Mouse (Mus musculus) olfactory bulb, adult 2 months (tissue): ENCODE data around the gene Col23a1. TPM values are rescaled to one million over a fixed set of nuclear protein-coding genes. Genes with fewer than 3 reads are reported as not detected.

Source experiments
- H3K27ac ChIP-seq: fragments of 200-500 bp; 2 replicates; pipeline ENCODE4 v1.5.1; 2012; ENCODE audit warnings: low read depth, low read length; ENCODE audit not compliant: insufficient read depth
- H3K4me1 ChIP-seq: fragments of 200-500 bp; 2 replicates; pipeline ENCODE4 v1.6.1; 2012; ENCODE audit warnings: low read length; ENCODE audit not compliant: control insufficient read depth, insufficient read depth
- H3K4me3 ChIP-seq: fragments of 200-500 bp; 2 replicates; pipeline ENCODE4 v1.5.1; 2012; ENCODE audit warnings: mild to moderate bottlenecking, low read depth, low read length, moderate library complexity; ENCODE audit not compliant: insufficient read depth
- CTCF ChIP-seq: fragments of 200-500 bp; IDR thresholded peaks from 2 replicates; pipeline ENCODE4 v1.5.1; 2012; ENCODE audit warnings: low read depth, mild to moderate bottlenecking, low read length, moderate library complexity; ENCODE audit not compliant: insufficient read depth
- POLR2A ChIP-seq: fragments of 200-500 bp; IDR thresholded peaks from 2 replicates; pipeline ENCODE4 v1.6.1; 2012; ENCODE audit warnings: mild to moderate bottlenecking, low read depth, low read length, moderate library complexity; ENCODE audit not compliant: insufficient read depth
- WGBS: fragments of 180-500 bp; shearing (Covaris S2); methylation state at CpG from one replicate; pipeline ENCODE4 v1.1.7; 2018; 5-methylcytosine and 5-hydroxymethylcytosine counted together
- polyA plus RNA-seq: library from polyadenylated mRNA; stranded (reverse); fragments of >200 nt; gene quantifications from 2 replicates; pipeline ENCODE4 v1.2.4, GENCODE M21; 2012; ENCODE audit warnings: low replicate concordance; ENCODE audit not compliant: missing spikeins, insufficient read depth, insufficient read length

Col23a1 gene
- polyA plus RNA-seq, 1 experiment = not detected

GRCm38 (mm10) chr11:51394301-51394865 is 104.7 kb downstream of the Col23a1 start:
- Histone ChIP-seq H3K4me1 (peaks cover 6% of the 10 kb centered on the region; the same call in 1 of the 2 replicates), H3K4me3 (no peak overlapping the region), H3K27ac (no peak overlapping the region)
- no peak for TF ChIP-seq POLR2A
- no peak for TF ChIP-seq CTCF
- WGBS = 85% methylated on average over 9 of the region's 9 CpGs

GRCm38 (mm10) chr11:51396451-51396850 is 106.7 kb downstream of the Col23a1 start:
- H3K4me1 ChIP-seq = peaks cover 2% of the 10 kb centered on the region; the same call in 1 of the 2 replicates
- 72% methylated on average over 2 of the region's 2 CpGs for WGBS
- H3K27ac ChIP-seq = no peak overlapping the region
- TF ChIP-seq CTCF = no peak
- no peak for TF ChIP-seq POLR2A
- no peak overlapping the region for H3K4me3 ChIP-seq

- no peak overlapping the region for H3K27ac ChIP-seq
- 77% methylated on average over 5 of the region's 5 CpGs for WGBS
- peaks cover 2% of the 10 kb centered on the region; the same call in 1 of the 2 replicates for H3K4me1 ChIP-seq
- no peak overlapping the region for H3K4me3 ChIP-seq
- no peak for TF ChIP-seq POLR2A
- no peak for TF ChIP-seq CTCF
Measured at GRCm38 (mm10) chr11:51398084-51398483, 108.4 kb downstream of the Col23a1 start.

GRCm38 (mm10) chr11:51400356-51400755 is 110.6 kb downstream of the Col23a1 start:
- TF ChIP-seq CTCF = no peak
- TF ChIP-seq POLR2A = no peak
- 96% methylated on average over 11 of the region's 11 CpGs for WGBS
- Histone ChIP-seq H3K4me1 (peaks cover 2% of the 10 kb centered on the region; the same call in 1 of the 2 replicates), H3K27ac (no peak overlapping the region), H3K4me3 (no peak overlapping the region)

GRCm38 (mm10) chr11:51401481-51402128 is 111.9 kb downstream of the Col23a1 start:
- TF ChIP-seq POLR2A (no peak), CTCF (no peak)
- Histone ChIP-seq H3K4me3 (no peak overlapping the region), H3K4me1 (peaks cover 5% of the 10 kb centered on the region; the same call in 1 of the 2 replicates), H3K27ac (no peak overlapping the region)
- 59% methylated on average over 10 of the region's 10 CpGs for WGBS

GRCm38 (mm10) chr11:51403886-51404285 is 114.2 kb downstream of the Col23a1 start:
- H3K4me1 ChIP-seq = peaks cover 10% of the 10 kb centered on the region; the same call in 1 of the 2 replicates
- no peak overlapping the region for H3K4me3 ChIP-seq
- H3K27ac ChIP-seq = no peak overlapping the region
- TF ChIP-seq POLR2A (no peak), CTCF (no peak)
- WGBS = 71% methylated on average over 2 of the region's 2 CpGs

GRCm38 (mm10) chr11:51404865-51405440 is 115.2 kb downstream of the Col23a1 start:
- H3K27ac ChIP-seq = no peak overlapping the region
- no peak for TF ChIP-seq CTCF
- TF ChIP-seq POLR2A = no peak
- 93% methylated on average over 5 of the region's 5 CpGs for WGBS

GRCm38 (mm10) chr11:51406531-51406930 is 116.8 kb downstream of the Col23a1 start:
- Histone ChIP-seq H3K4me1 (peaks cover 15% of the 10 kb centered on the region), H3K4me3 (no peak overlapping the region), H3K27ac (no peak overlapping the region)
- WGBS = 44% methylated on average over 8 of the region's 8 CpGs
- TF ChIP-seq POLR2A = no peak
- no peak for TF ChIP-seq CTCF

More at GRCm38 (mm10) chr11:51404865-51405440, 115.2 kb downstream of the Col23a1 start:
- H3K4me3 ChIP-seq = no peak overlapping the region
- peaks cover 10% of the 10 kb centered on the region; the same call in 1 of the 2 replicates for H3K4me1 ChIP-seq

- TF ChIP-seq CTCF (no peak), POLR2A (no peak)
- peaks cover 15% of the 10 kb centered on the region for H3K4me1 ChIP-seq
- WGBS = 74% methylated on average over 8 of the region's 8 CpGs
Measured at GRCm38 (mm10) chr11:51407351-51407750, 117.6 kb downstream of the Col23a1 start.

More at GRCm38 (mm10) chr11:51407351-51407750, 117.6 kb downstream of the Col23a1 start:
- H3K4me3 ChIP-seq = no peak overlapping the region
- no peak overlapping the region for H3K27ac ChIP-seq
